14 mouse cellular contexts compared by ENCODE assay signal in the genomic region with DNA sequence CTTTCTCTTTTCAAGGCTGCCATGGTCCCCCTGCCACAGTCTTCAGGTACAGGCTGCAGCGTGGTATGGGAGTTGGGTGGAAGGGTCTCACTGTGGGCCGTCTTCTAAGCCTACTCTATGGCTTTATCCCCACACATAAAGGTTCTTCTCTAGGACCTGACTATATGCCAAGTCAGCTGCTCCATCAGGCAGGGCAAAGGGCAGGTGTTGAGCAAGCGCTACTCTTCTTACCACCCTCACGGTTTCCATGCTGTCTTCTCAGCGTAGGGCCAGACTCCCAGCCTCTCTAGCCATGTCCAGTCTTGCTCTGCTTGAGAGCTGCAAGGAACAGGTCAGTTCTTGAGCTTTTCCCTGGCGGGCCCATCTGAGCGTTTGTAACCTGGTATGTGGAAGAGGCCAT. TPM values are rescaled to one million over a fixed set of nuclear protein-coding genes. Genes with fewer than 3 reads are reported as not detected.
"Had no signal": no experiment of that assay in that cellular context is flagged by ENCODE, and none has a peak within 500 bp of the region (broad histone marks: within the 10 kb centered on the region; RNA-seq: fewer than 3 reads in every experiment).

No protein-coding gene starts in this region.

- H3K4me3 ChIP-seq: hindbrain, embryonic 15.5 days; layer of hippocampus, adult 2 months; limb, embryonic 12.5 days; liver, embryonic 13.5 days; midbrain, embryonic 10.5 days; myocyte; neural tube, embryonic 15.5 days had no signal

- ATAC-seq: lung, postnatal 0 days had no signal

- H3K27ac ChIP-seq: hindbrain, embryonic 15.5 days; layer of hippocampus, adult 2 months; limb, embryonic 12.5 days; liver, embryonic 13.5 days; midbrain, embryonic 10.5 days; neural tube, embryonic 15.5 days had no signal

- H3K9ac ChIP-seq: hindbrain, embryonic 15.5 days; limb, embryonic 12.5 days; liver, embryonic 13.5 days; neural tube, embryonic 15.5 days had no signal

- H3K4me1 ChIP-seq: hindbrain, embryonic 15.5 days; limb, embryonic 12.5 days; midbrain, embryonic 10.5 days; neural tube, embryonic 15.5 days had no signal

- DNase-seq: liver, embryonic 13.5 days; lung, adult 2 months; lung, postnatal 4 days; midbrain, embryonic 14.5 days; right cerebral cortex, adult 18-20 months; right cerebral cortex, postnatal 25 days; thymus, postnatal 4 days had no signal

- H3K4me2 ChIP-seq: hindbrain, embryonic 15.5 days; limb, embryonic 12.5 days; liver, embryonic 13.5 days; neural tube, embryonic 15.5 days had no signal

- H3K27me3 ChIP-seq: hindbrain, embryonic 15.5 days; limb, embryonic 12.5 days; liver, embryonic 13.5 days; neural tube, embryonic 15.5 days had no signal

- H3K9me3 ChIP-seq: hindbrain, embryonic 15.5 days; limb, embryonic 12.5 days; liver, embryonic 13.5 days; midbrain, embryonic 10.5 days; neural tube, embryonic 15.5 days had no signal

RNA-seq across cellular contexts. Expression of gene Rnf223, which starts 6.2 kb away (rescaled TPM):
- polyA plus RNA-seq: lung, postnatal 0 days had no signal
